Mouse (Mus musculus) liver, adult 2 months (tissue): ENCODE measurements at regions not wholly inside any gene's neighbourhood (a gene's known extent, or its start where the extent isn't known, plus 50 kb on each side); places are given as distances from the start of the nearest gene placed in this dataset.

Experiments
- CTCF ChIP-seq: fragments of 200-500 bp; IDR thresholded peaks from 2 replicates; pipeline ENCODE4 v1.5.1; 2011; ENCODE audit warnings: low read depth, low read length, control low read depth
- POLR2A ChIP-seq: fragments of 200-500 bp; IDR thresholded peaks from 2 replicates; pipeline ENCODE4 v1.6.1; 2011; ENCODE audit warnings: low read length, control low read depth; ENCODE audit not compliant: insufficient read depth; ENCODE audit errors: extremely low read depth

- TF ChIP-seq CTCF = no peak
- no peak for TF ChIP-seq POLR2A
Measured at GRCm38 (mm10) chr2:33989555-33990370, 102.0 kb upstream of the Mvb12b start.
